Mouse (Mus musculus): ENCODE results near the gene Speer4b. TPM values are rescaled to one million over a fixed set of nuclear protein-coding genes. Genes with fewer than 3 reads are reported as not detected.
"Not testable (repeated sequence)": the region's sequence is repeated elsewhere in the genome, so short reads cannot be mapped to it uniquely, and the experiment has no call there.

The Speer4b gene
- 0.17 and 0.26 TPM in 2 replicates for polyA plus RNA-seq (2016; fragmentation: Nextera tagmentation; extraction: Ambion mirVana)

DNA sequence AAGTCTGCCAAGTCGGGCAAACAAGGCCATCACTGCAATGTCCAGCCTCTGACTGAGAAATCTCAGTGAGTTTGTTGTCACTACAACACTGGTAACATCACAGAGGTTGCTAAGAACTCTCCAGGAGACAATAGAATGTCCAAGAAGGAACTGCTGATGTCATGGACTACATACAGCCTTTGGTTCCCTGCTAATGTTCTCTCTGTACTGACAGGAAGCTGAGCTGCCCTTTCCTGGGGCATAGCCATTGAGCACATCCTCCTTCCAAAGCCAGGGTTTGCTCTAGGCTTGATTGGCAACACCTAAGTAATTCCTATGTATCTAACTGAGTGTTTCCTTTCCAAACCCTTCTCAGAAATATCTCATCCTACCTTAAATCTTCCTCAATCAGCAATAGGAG lies at the start of gene Speer4b:
Gene Speer4b (minus strand): TSS at position 101 of the 400 bp plus-strand sequence.
- H3K9me3 ChIP-seq (replicated peaks); DNase-seq (ENCODE audit: low spot score); H3K27me3 ChIP-seq (ENCODE audit: low read depth, poor library complexity, severe bottlenecking); H3K27ac ChIP-seq (replicated peaks); H3K4me3 ChIP-seq; H3K36me3 ChIP-seq; H3K4me1 ChIP-seq: not testable (repeated sequence)
- WGBS, result 67% methylated on average over 1 of the region's 1 CpGs

DNA sequence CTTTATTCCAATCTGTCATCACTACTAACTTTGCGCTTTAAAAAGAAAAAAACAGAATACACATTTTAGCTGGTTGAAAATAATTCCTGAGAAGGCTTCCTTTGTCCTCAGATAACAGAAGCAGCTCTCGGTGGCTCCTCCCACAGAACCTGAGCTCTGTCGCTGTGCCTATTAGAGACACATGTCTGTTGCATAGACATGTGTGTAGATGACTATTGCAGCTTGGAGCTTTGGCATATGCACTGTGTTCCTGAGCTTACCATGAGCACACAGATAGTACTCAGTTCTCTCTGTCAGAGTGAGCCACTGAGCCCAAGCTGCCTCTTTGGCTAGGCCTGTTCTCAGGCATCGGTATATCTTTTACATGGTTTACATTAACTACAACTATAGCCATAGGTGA lies 48.1 kb upstream of the Speer4b start:
- H3K4me3 ChIP-seq, result no peak overlapping the region
- H3K9me3 ChIP-seq (replicated peaks), result no peaks in the 10 kb centered on the region
- WGBS, result 90% methylated on average over 4 of the region's 4 CpGs
- H3K27ac ChIP-seq (replicated peaks), result no peak overlapping the region
- no peaks in the 10 kb centered on the region for H3K4me1 ChIP-seq
- no peaks in the 10 kb centered on the region for H3K36me3 ChIP-seq
- DNase-seq (ENCODE audit: low spot score), result no peak
- no peaks in the 10 kb centered on the region for H3K27me3 ChIP-seq (ENCODE audit: low read depth, poor library complexity, severe bottlenecking)

DNA sequence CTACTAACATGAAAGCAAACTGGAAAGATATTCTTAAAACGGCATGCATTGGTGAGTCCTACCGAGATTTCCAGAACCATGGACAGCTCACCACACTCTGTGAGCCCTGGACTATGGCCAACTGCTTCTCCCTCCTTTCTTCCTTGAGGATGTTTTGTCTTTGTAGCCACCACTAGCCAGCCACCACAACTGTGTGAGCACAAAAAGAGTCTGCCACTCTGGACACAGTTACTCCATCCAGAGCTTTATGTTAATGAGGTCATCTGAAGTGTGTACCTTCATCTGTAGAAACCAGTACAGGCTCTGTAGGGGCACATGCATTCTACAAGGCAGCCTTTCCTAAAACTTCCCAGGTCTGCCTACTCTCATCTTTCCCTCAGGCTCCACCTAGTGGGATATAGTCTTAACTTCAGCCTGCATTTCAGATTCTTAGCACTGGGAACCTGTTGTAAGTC lies 43.6 kb upstream of the Speer4b start:
- H3K36me3 ChIP-seq, result no peaks in the 10 kb centered on the region
- DNase-seq (ENCODE audit: low spot score), result peak; percentile 26
- H3K4me1 ChIP-seq, result no peaks in the 10 kb centered on the region
- no peaks in the 10 kb centered on the region for H3K27me3 ChIP-seq (ENCODE audit: low read depth, poor library complexity, severe bottlenecking)
- WGBS, result 24% methylated on average over 2 of the region's 2 CpGs
- no peaks in the 10 kb centered on the region for H3K9me3 ChIP-seq (replicated peaks)
- H3K4me3 ChIP-seq, result no peak overlapping the region
- H3K27ac ChIP-seq (replicated peaks), result no peak overlapping the region

DNA sequence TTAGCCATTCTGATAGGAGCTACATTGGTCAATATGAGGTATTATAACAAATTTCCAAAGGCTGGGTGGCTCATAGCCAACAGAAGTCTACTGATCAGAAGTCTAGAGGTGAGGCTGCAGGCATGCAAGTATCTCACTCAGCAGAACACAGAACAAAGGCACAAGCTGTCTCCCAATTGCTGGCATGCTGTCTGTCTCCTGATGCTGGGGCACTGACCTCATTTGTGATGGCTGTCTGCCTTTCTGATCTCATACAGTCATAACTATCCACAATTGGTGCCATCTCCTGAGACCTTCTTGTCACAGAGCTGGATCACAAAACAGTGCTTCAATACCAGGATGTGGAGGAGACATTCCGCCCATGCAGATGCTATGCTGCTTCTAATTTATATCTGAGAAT lies 25.7 kb upstream of the Speer4b start:
- no peaks in the 10 kb centered on the region for H3K9me3 ChIP-seq (replicated peaks)
- no peak overlapping the region for H3K27ac ChIP-seq (replicated peaks)
- no peaks in the 10 kb centered on the region for H3K27me3 ChIP-seq (ENCODE audit: low read depth, poor library complexity, severe bottlenecking)
- H3K4me3 ChIP-seq, result no peak overlapping the region
- H3K36me3 ChIP-seq, result no peaks in the 10 kb centered on the region
- no peak for DNase-seq (ENCODE audit: low spot score)
- WGBS, result 96% methylated on average over 1 of the region's 1 CpGs
- H3K4me1 ChIP-seq, result no peaks in the 10 kb centered on the region

DNA sequence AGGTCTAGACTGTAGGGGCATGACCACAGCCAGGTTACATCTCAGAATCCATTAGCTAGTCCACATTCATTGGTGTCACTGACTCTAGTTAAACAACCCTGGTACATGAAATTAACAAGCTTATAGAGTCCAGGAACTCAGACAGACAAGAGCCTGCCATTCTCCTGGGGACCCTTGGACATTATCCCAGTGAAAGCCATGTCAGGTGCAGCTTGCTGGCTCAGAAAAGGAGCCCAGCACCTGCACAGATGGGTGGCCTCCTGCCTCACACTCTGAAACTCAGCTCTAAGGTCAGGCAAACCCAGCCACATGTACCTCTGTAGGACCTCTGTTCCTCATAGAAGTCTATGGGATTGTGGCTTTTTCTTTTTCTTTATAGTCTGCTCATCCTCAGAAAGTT lies 17.5 kb upstream of the Speer4b start:
- Histone ChIP-seq H3K4me3 (no peak overlapping the region), H3K9me3 (replicated peaks) (no peaks in the 10 kb centered on the region), H3K36me3 (no peaks in the 10 kb centered on the region), H3K27ac (replicated peaks) (no peak overlapping the region), H3K27me3 (ENCODE audit: low read depth, poor library complexity, severe bottlenecking) (no peaks in the 10 kb centered on the region), H3K4me1 (no peaks in the 10 kb centered on the region)
- DNase-seq (ENCODE audit: low spot score), result no peak

DNA sequence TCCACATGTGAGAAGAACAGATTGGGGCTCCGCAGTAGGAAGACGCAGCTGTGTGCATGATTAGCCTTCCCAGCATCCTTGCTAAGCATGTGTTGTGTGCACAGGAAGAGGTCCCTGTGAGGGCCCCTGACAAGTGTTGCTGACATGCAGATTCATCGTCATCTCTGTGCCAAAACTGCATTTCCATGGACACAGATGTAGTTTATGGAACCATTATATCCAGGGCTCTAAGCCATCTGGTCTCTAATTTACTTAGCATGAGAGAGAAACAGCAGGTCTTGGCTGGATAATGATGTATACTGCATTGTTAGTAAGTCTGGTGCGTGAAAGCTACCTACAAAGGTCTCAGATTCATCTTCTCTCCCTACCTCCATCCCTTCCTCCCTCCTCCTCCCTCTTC lies 10.3 kb downstream of the Speer4b start:
- 88% methylated on average over 4 of the region's 4 CpGs for WGBS

DNA sequence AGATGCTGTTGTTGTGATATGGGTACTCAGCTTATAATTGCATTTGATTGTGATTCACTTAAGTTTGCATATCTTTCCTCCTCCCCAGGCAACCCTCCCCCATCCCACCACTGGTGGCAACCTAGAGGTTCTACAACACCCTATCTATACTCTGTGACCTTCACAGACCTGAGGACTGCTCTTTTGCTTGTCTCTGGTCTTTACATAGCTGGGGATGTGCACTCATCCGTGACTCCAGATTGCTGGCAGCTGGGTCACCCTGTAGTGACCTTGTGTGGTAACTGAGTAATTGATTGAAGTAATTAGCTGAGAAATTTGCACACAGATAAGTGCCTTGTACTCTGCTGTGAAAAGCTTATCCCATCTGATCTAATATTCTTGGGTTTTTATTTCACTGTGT lies 15.1 kb downstream of the Speer4b start:
- Histone ChIP-seq H3K4me1 (peaks cover 5% of the 10 kb centered on the region; the same call in 1 of the 2 replicates), H3K9me3 (replicated peaks) (no peaks in the 10 kb centered on the region), H3K36me3 (no peaks in the 10 kb centered on the region), H3K27me3 (ENCODE audit: low read depth, poor library complexity, severe bottlenecking) (no peaks in the 10 kb centered on the region), H3K27ac (replicated peaks) (no peak overlapping the region), H3K4me3 (no peak overlapping the region)
- no peak for DNase-seq (ENCODE audit: low spot score)
- 62% methylated on average over 1 of the region's 1 CpGs for WGBS

More for the DNA sequence above, 10.3 kb downstream of the Speer4b start:
- Histone ChIP-seq H3K9me3 (replicated peaks) (no peaks in the 10 kb centered on the region), H3K4me3 (no peak overlapping the region), H3K27ac (replicated peaks) (no peak overlapping the region), H3K27me3 (ENCODE audit: low read depth, poor library complexity, severe bottlenecking) (no peaks in the 10 kb centered on the region), H3K36me3 (no peaks in the 10 kb centered on the region), H3K4me1 (peaks cover 4% of the 10 kb centered on the region; the same call in 1 of the 2 replicates)
- DNase-seq (ENCODE audit: low spot score), result no peak

DNA sequence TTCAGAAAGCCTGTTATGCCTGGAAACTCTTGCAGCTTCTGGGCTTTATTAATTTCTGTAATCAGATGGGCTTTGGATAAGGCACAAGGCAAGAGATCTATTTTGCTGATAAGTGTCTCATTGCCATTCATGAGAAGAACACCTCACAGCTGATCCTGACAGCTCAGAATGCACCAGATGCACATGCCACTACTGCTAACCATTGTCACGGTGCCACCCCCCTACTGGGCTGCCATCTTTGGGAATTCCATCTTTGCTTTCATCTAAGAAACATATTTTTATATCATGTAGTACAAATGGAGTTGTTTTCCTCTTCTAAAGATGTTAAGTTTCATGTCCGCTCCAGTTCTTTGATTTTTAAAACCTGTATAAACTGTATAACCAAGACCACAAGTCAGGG lies 19.5 kb downstream of the Speer4b start:
- peaks cover 10% of the 10 kb centered on the region; the same call in 1 of the 2 replicates for H3K4me1 ChIP-seq
- no peak overlapping the region for H3K4me3 ChIP-seq
- no peaks in the 10 kb centered on the region for H3K36me3 ChIP-seq
- 89% methylated on average over 2 of the region's 2 CpGs for WGBS
- H3K27ac ChIP-seq (replicated peaks), result no peak overlapping the region
- H3K27me3 ChIP-seq (ENCODE audit: low read depth, poor library complexity, severe bottlenecking), result no peaks in the 10 kb centered on the region
- no peak for DNase-seq (ENCODE audit: low spot score)
- no peaks in the 10 kb centered on the region for H3K9me3 ChIP-seq (replicated peaks)

DNA sequence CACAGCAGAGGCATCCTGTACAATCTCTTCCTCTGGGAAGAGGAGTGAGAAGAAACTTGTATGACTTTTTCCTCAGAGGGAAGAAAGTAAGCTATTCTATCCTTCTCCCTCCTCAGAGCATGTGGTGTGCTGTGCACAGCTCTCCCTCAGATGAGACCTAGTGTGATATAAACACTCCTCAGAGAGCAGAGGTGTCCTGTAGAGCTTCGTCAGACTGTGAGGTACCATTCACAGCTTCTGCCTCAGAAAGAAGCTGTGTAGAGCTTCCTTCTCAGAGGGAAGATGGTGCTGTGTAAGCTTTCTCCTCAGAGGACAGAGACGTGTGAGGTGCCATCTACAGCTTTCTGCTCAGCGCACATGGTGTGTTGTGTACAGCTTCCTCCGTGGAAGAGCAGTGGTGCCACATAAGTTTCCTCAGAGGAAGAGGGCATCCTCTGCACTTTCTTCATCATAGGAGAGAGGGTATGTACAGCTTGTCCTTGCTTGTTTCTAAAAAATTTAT lies 26.2 kb downstream of the Speer4b start:
- 81% methylated on average over 4 of the region's 4 CpGs for WGBS
- H3K4me1 ChIP-seq, result peaks cover 7% of the 10 kb centered on the region; the same call in 1 of the 2 replicates
- no peak for DNase-seq (ENCODE audit: low spot score)
- H3K27ac ChIP-seq (replicated peaks), result no peak overlapping the region
- H3K9me3 ChIP-seq (replicated peaks), result no peaks in the 10 kb centered on the region
- no peak overlapping the region for H3K4me3 ChIP-seq
- H3K27me3 ChIP-seq (ENCODE audit: low read depth, poor library complexity, severe bottlenecking), result no peaks in the 10 kb centered on the region
- H3K36me3 ChIP-seq, result no peaks in the 10 kb centered on the region

DNA sequence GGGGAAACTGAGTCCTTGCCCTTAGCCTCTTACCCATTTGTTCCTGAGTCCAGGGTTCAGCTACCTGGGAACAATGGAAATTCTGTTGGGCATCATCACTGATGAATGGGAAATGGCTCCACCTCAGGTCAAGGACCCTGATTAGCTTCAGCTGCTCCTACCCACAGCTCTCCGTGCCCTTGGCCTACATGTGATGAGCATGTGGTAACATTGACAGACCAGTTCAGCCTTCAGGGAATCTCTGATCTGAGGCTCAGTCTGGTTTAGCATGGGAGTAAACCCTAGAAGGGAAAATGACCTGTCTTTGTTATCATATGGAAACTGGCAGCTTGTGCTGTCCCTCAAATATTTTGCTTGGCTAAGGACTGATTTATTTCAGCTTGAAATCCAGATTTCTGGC lies 43.6 kb downstream of the Speer4b start:
- Histone ChIP-seq H3K9me3 (replicated peaks) (no peaks in the 10 kb centered on the region), H3K27me3 (ENCODE audit: low read depth, poor library complexity, severe bottlenecking) (no peaks in the 10 kb centered on the region), H3K27ac (replicated peaks) (no peak overlapping the region), H3K36me3 (no peaks in the 10 kb centered on the region), H3K4me1 (peaks cover 4% of the 10 kb centered on the region; the same call in 1 of the 2 replicates), H3K4me3 (no peak overlapping the region)
- no peak for DNase-seq (ENCODE audit: low spot score)
- 86% methylated on average over 1 of the region's 1 CpGs for WGBS

DNA sequence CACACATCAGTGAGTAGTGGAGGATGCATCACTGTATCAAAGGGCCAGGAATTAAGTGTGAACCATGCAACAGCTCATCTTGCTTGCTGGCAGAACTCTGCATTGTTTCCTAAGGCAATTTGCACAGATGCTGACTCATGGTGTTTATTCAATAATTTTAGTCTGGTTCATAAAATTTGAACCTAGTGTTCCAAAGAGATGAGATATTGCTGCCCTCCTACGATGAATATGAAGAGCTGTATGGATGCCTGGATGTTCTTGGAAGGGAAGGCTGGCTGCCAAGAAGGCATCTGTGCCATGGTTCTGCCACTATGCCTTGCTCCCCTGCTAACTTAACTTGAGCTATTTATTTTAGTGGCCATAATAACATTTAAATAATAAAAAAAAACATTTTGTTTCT lies 44.3 kb downstream of the Speer4b start:
- H3K4me1 ChIP-seq, result peaks cover 4% of the 10 kb centered on the region; the same call in 1 of the 2 replicates
- no peaks in the 10 kb centered on the region for H3K27me3 ChIP-seq (ENCODE audit: low read depth, poor library complexity, severe bottlenecking)
- 98% methylated on average over 1 of the region's 1 CpGs for WGBS
- no peak overlapping the region for H3K4me3 ChIP-seq
- H3K9me3 ChIP-seq (replicated peaks), result no peaks in the 10 kb centered on the region
- no peaks in the 10 kb centered on the region for H3K36me3 ChIP-seq
- no peak overlapping the region for H3K27ac ChIP-seq (replicated peaks)
- DNase-seq (ENCODE audit: low spot score), result no peak

DNA sequence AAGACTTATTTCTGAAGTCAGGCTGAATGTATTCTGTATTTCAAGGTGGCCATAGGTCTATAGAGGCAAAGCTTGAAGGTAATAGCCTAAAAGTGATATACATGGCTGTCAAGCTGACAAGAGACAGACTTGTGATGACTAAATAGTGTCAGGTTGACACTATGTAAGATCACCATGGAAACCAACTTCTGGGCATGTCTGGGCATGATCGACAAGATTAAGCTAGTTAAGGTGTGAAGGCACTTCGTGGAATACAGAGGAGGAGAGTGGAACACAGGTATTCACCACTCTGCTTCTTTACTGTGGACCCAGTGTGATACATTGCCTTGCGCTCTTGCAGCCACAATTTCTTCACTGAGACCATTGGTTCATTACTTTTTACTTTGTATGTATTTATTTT lies 46.9 kb downstream of the Speer4b start:
- Histone ChIP-seq H3K4me3 (no peak overlapping the region), H3K27ac (replicated peaks) (no peak overlapping the region), H3K4me1 (no peaks in the 10 kb centered on the region), H3K36me3 (no peaks in the 10 kb centered on the region), H3K9me3 (replicated peaks) (no peaks in the 10 kb centered on the region), H3K27me3 (ENCODE audit: low read depth, poor library complexity, severe bottlenecking) (no peaks in the 10 kb centered on the region)
- DNase-seq (ENCODE audit: low spot score), result no peak
- 89% methylated on average over 3 of the region's 3 CpGs for WGBS

DNA sequence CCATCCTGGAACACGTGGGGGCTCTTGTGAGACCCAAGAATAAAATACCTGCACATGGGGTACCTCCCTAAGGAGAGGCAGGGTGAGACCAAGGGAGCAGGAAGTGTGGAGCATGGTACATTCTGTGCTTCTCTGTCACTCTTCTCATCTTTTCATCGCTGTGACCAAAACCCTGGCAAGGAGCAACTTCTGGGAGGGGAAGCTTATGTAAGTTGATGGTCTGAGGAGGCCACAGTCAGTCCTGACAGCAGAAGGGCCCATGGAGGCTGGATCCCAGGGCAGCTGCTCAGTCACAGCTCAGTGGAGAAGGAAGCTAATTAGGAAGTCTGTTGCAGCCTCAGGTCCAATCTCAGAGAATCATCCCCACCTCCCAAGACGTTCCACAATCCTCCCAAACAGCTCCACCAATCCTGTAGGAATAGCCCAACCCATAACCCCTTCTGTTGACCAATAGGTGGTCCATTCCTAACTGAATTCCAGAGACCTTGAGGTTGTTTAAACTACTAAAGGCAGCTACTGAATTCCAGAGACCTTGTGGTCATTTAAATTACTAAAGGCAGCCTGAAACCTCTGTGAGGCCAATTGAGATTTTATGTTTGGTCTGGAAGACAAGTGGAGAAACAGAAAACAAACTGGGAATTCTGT lies 47.9 kb downstream of the Speer4b start:
- no peaks in the 10 kb centered on the region for H3K4me1 ChIP-seq
- 47% methylated on average over 3 of the region's 3 CpGs for WGBS
- no peaks in the 10 kb centered on the region for H3K27me3 ChIP-seq (ENCODE audit: low read depth, poor library complexity, severe bottlenecking)
- H3K27ac ChIP-seq (replicated peaks), result no peak overlapping the region
- no peak overlapping the region for H3K4me3 ChIP-seq
- H3K36me3 ChIP-seq, result no peaks in the 10 kb centered on the region
- no peaks in the 10 kb centered on the region for H3K9me3 ChIP-seq (replicated peaks)
- DNase-seq (ENCODE audit: low spot score), result no peak
